Mouse (Mus musculus): ENCODE measurements around the gene Slc16a11.
A peak's percentile ranks its signal among the peaks of the same experiment; 100 is the strongest.

Gene Slc16a11

GRCm38 (mm10) chr11:70225798-70226601 lies 13.4 kb downstream of the Slc16a11 start:
- DNase-seq (ENCODE audit: low read depth, low spot score), result no peak

- no peak for DNase-seq (ENCODE audit: low read depth, low spot score)
Measured at GRCm38 (mm10) chr11:70226602-70226890, 14.0 kb downstream of the Slc16a11 start.

- DNase-seq (ENCODE audit: low read depth, low spot score), result no peak
Measured at GRCm38 (mm10) chr11:70227126-70227525, 14.6 kb downstream of the Slc16a11 start.

GRCm38 (mm10) chr11:70227661-70228245 lies 15.2 kb downstream of the Slc16a11 start:
- DNase-seq (ENCODE audit: low read depth, low spot score), result no peak

GRCm38 (mm10) chr11:70228828-70229227 lies 16.3 kb downstream of the Slc16a11 start:
- DNase-seq (ENCODE audit: low read depth, low spot score), result no peak

- no peak for DNase-seq (ENCODE audit: low read depth, low spot score)
Measured at GRCm38 (mm10) chr11:70229260-70230010, 16.9 kb downstream of the Slc16a11 start, which contains the start of gene Bcl6b. TSS of gene Bcl6b (minus strand) at chr11:70229798.

- peak; percentile 84 for DNase-seq (ENCODE audit: low read depth, low spot score)
Measured at GRCm38 (mm10) chr11:70230239-70230727, 17.7 kb downstream of the Slc16a11 start.

GRCm38 (mm10) chr11:70232546-70232945 lies 20.0 kb downstream of the Slc16a11 start:
- no peak for DNase-seq (ENCODE audit: low read depth, low spot score)

- DNase-seq (ENCODE audit: low read depth, low spot score), result no peak
Measured at GRCm38 (mm10) chr11:70233016-70233415, 20.5 kb downstream of the Slc16a11 start.

- DNase-seq (ENCODE audit: low read depth, low spot score), result no peak
Measured at GRCm38 (mm10) chr11:70234037-70234436, 21.5 kb downstream of the Slc16a11 start.

GRCm38 (mm10) chr11:70234497-70234896 lies 21.9 kb downstream of the Slc16a11 start:
- DNase-seq (ENCODE audit: low read depth, low spot score), result no peak

GRCm38 (mm10) chr11:70235254-70235900 lies 22.8 kb downstream of the Slc16a11 start:
- no peak for DNase-seq (ENCODE audit: low read depth, low spot score)

- no peak for DNase-seq (ENCODE audit: low read depth, low spot score)
Measured at GRCm38 (mm10) chr11:70236717-70237116, 24.2 kb downstream of the Slc16a11 start.

GRCm38 (mm10) chr11:70237457-70238167 lies 25.1 kb downstream of the Slc16a11 start, which contains the start of gene 0610010K14Rik:
TSS of gene 0610010K14Rik (minus strand) at chr11:70237914.
- DNase-seq (ENCODE audit: low read depth, low spot score), result peak; percentile 98

GRCm38 (mm10) chr11:70238591-70239440 lies 26.3 kb downstream of the Slc16a11 start:
- DNase-seq (ENCODE audit: low read depth, low spot score), result peak; percentile 54

GRCm38 (mm10) chr11:70239541-70240279 lies 27.2 kb downstream of the Slc16a11 start, which contains the start of the genes Gm21988 and Rnasek:
TSS of gene Gm21988 (minus strand) at chr11:70239830.
TSS of gene Rnasek (minus strand) at chr11:70239842.
- peak; percentile 90 for DNase-seq (ENCODE audit: low read depth, low spot score)

GRCm38 (mm10) chr11:70242591-70242990 lies 30.0 kb downstream of the Slc16a11 start:
- DNase-seq (ENCODE audit: low read depth, low spot score), result no peak

GRCm38 (mm10) chr11:70247136-70247845 lies 34.7 kb downstream of the Slc16a11 start:
- DNase-seq (ENCODE audit: low read depth, low spot score), result peak; percentile 67

- DNase-seq (ENCODE audit: low read depth, low spot score), result no peak
Measured at GRCm38 (mm10) chr11:70250150-70250549, 37.6 kb downstream of the Slc16a11 start.
